Mouse (Mus musculus): ENCODE measurements at regions not wholly inside any gene's neighbourhood (a gene's known extent, or its start where the extent isn't known, plus 50 kb on each side); places are given as distances from the start of the nearest gene placed in this dataset.

DNA sequence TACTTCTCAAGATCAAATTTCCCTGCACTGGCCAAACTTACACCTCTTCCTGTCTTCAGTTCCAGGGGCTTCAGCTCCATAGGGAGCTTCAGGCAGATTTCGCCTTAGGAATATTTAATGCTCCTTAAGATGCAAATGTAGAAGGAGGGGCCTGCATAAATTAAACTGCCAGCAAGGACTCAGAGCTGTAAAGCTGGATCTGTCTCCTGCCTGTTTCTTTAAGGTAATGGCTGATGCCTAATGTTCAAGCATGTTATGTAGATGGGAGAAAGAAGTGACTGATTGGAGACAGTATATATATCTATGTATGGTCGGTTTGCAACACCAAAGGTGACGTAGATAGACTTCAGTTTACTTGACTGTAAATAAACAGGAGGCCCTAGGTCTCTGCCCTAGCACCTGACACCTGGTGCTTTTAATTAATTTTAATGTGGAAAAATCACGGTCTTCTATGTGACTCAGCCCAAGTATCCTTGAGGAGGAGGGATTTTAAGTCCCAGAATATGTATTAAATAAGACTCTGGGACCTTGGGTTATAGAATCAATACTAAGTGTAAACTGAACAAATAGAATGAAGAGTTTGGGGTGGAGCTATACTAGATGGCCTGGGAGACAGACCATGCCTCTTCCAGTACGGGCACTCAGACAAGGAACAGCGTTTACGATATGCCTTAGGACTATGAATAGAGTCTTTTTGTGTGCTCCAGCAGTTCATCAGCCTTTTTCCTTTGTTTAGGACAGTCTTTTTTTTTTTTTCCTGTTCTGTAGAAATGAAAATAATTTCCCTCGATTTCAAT lies 651.7 kb upstream of the Lmcd1 start:
- no peak for DNase-seq (ENCODE audit: low spot score in 2 of 2)

DNA sequence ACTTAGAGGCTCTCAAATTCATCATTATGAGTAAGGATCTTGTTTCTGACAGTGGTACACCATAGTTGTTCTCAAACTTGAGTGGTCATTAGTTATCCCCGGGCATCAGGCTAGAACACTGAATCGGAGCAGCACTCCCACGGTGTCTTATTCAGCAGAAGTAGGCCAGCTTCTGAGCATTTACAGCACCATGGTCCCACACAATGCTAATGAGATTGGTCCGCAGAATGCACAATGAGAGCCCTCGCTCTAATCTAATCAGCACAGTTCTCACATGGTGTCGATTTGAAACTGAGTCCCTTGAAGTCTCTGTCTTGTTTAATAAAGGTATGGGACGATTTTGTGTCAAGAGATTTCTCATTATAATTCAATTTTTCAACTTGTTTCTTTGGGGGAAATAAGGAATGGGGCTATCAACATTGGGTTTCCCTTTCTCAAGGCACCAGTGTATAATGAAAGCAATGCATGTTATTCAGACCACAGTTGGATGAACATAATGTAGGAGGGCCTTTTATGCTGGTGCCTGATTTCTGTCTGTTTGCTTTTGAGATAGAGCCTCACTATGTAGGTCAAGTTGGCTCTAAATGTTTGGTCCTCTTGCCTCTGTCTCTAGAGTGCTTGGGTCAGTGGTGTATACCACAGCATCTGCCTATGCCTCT lies 650.9 kb upstream of the Lmcd1 start:
- no peak for DNase-seq (ENCODE audit: low spot score in 2 of 2)

DNA sequence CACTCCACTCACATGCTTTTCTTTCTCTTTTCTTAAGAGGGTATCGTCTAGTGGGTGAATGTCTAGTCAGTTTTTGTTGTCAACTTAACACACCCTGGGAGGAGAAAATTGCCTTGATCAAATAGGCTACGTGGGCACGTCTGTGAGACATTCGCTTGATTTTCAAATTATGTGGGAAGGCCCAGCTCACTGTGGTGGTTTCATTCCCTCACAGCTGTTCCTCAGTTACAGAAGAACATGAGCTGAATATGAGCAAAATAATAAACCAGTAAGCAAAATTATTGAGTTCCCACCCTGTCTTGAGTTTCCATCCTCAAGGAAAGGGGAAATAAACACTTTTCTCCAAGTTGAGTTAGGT lies 650.4 kb upstream of the Lmcd1 start:
- no peak for DNase-seq (ENCODE audit: low spot score in 2 of 2)

DNA sequence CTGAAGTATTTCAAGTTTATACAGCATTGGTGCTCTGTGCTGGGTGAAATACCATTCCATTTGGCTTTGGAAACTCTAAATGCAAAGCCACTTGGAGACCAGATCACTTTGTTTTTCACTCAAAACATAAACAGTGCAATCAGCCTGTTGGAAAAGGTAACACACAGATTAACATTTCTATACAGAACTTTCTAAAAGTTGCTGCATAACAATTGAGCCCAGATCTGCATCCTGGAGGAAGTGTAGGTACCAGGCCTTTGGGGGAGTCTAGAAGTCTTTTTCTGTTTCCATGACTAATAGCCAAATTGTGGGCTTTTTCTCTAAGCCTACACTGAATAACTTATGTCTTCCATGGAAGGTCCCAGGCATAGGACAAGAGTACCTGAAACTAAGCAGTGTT lies 648.1 kb upstream of the Lmcd1 start:
- no peak for DNase-seq (ENCODE audit: low spot score in 2 of 2)

DNA sequence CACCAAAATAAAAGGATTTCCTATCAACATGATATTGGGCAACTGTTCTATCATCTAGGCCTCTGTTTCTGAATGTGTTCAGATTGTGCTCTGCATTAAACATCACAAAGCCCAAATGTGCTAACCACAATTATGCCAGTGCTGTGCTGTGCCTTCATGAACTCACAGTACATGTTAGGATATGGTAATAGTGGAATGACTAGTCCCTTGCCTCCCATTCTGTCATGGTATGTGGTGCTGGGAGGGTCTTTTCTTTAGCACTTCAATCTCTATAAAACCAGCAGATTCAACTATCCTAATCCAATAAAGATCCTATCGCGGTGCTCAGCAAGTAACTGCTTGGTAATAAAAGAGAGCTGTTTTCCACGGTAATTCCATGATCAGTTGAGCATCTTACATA lies 620.8 kb upstream of the Lmcd1 start:
- no peak for DNase-seq (ENCODE audit: low spot score in 2 of 2)

DNA sequence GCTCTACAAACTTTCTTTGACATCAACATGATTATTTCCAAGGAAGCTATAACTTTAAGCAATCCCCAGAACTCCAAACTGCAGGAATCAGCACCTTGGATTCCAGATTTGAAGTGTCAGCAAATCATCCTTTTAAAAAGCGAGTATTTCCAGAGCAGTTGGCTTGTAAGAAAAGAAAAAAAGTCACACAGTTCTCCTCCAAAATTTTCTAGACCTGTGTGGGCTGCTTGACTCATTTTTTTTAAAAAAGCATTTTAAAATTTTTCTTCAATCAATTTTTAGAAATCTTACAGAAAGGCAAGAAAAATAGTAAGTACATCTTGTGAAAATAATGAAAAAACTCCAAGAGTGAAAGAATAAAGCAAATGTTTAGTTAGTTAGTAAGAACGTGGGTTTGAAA lies 613.6 kb upstream of the Lmcd1 start:
- DNase-seq (ENCODE audit: low spot score in 2 of 2), result no peak

DNA sequence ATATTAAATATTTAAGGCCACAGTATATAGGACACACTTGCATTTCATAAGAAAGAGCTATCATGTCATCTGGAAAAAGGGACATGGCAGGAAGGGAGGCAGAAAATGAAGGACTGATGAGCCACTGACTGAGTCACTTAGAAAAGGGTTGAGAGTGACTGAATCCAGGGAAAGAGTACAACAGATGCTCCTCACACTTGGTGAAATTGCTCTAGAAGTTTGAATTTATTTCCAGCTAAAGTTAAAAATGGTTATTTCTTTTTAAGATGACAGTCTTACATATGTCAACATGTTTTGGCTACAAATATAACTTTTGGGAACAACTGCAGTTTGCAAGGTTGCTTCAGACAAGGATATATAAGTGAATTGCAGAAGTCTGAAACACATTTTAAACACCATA lies 609.0 kb upstream of the Lmcd1 start:
- no peak for DNase-seq (ENCODE audit: low spot score in 2 of 2)

DNA sequence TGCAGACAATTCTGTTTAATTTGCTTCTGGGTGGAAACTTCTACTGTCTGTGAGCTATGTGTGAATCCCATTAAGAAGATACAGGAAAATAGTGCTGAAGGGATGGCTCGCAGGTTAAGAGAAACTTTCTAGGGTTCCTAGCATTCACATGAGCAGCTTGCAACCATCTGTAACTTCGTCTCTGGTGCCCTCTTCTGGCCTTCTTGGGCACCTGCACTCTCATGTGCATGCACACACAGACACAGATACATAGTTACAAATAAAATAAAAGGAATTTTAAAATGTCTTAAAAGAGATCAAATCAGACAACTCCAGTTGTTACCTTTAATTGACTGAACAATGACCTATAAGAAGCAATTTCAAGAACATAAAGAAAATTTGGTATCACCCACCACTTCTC lies 588.6 kb upstream of the Lmcd1 start:
- no peak for DNase-seq (ENCODE audit: low spot score in 2 of 2)

DNA sequence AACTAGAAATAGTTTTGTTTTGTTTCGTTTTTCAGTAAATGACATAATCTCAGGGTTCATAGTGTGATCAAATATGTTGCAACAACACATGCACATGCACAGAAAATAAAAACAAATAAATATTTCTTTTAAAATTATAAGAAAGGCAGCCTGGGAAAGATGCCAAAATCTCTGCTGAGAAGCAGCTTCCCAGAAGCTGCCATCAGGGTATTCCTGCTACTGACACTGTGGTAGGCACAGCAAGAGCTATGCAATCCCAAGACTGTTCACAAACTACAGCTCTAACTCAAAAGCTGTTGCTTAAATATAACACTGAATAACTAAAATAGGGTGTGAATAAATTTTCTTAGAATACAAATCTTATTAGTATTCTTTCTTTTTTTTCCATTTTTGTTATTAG lies 570.7 kb upstream of the Lmcd1 start:
- no peak for DNase-seq (ENCODE audit: low spot score in 2 of 2)

DNA sequence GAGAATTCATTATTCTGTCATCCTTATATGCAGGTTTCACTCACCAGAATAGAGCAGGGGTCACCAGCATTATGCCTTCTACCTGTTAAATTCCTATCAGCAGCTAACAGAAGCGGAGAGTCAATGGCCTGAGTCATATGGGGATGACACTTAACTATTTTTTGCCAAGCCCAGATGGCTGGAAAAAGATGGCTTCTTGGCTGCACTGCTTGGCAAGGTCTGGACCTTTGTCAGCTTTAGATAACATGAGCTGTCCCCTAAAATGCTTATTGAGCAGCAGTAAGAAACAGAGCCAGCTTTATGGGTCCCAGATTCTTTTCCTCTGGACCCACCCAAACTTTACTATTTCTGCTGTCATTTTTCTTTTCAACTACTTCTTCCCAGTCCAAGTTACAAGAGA lies 565.3 kb upstream of the Lmcd1 start:
- no peak for DNase-seq (ENCODE audit: low spot score in 2 of 2)

DNA sequence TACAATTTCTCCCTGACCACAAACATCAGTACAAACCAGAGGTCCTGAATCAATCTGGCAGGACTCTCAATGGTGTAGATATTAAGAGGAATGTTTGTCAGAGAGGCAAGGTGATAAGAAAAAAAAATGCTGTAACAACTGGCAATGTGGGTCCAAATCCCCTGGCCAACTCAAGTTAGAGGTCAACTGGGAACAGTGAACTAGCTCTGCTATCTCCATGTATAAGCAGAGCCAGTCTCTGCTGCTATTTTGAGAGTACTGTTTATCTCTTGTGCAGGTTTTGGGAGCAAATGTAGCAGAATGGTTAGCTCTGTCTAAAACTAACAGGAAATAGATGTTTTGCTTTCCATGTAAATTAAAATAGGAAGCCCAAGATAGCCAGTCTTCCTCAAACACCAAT lies 547.6 kb upstream of the Lmcd1 start:
- DNase-seq (ENCODE audit: low spot score in 2 of 2), result no peak

DNA sequence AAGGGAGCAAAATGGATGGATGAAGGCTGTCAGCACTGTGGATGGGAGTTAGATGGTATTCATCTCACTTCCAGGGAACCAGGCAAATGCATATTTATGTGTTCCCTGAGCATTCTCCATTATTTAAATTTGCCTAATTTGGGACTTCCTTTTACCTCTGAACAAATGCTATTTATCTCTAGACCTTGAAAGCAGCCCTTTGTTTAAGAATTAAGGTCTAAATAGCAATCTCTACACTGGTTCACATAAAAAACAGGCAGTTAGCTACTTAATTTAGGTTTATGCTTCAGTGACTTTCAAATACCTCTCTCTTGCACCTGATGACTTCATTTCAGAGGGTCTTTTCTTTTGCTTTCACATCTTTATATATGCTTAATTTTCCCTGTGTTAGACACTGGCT lies 543.2 kb upstream of the Lmcd1 start:
- no peak for DNase-seq (ENCODE audit: low spot score in 2 of 2)

DNA sequence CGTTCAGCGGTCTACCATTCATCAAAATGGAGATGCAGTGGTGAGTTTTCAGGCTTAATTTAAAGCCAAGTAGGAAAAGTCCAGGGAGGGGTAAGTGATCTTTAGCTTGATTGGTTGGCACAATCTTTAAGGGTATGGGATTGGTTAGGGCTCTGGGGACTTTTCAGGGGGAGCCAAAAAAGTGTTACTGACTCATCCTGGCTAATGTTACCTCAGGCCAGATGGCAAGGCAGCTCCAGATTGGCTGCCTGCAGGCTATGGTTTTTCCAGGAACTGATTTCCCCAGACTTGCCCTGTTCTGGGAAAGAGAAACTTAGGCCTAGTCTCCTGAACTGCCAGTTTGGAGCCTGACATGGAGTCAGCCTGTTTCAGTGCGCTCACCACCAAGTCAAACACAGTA lies 539.6 kb upstream of the Lmcd1 start:
- DNase-seq (ENCODE audit: low spot score in 2 of 2), result no peak

DNA sequence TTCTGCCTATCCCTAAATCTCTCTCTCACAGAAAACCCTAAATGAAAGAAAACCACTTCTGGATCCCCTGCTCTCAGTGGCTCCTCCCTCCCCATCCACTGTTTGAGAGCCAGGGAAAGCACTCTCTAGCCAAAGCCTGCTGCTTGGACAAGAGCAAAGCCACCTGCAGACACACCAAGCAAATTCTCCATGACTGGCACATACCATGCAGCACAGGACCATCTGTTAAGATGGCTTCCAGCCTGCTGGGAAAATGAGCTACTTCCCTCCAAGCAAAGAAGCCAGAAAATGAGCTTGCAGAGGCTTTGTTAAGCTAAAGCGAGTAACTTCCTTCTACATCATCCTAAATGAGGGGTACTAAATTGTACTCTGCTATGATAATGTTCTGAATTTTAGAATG lies 534.6 kb upstream of the Lmcd1 start:
- DNase-seq (ENCODE audit: low spot score in 2 of 2), result no peak

DNA sequence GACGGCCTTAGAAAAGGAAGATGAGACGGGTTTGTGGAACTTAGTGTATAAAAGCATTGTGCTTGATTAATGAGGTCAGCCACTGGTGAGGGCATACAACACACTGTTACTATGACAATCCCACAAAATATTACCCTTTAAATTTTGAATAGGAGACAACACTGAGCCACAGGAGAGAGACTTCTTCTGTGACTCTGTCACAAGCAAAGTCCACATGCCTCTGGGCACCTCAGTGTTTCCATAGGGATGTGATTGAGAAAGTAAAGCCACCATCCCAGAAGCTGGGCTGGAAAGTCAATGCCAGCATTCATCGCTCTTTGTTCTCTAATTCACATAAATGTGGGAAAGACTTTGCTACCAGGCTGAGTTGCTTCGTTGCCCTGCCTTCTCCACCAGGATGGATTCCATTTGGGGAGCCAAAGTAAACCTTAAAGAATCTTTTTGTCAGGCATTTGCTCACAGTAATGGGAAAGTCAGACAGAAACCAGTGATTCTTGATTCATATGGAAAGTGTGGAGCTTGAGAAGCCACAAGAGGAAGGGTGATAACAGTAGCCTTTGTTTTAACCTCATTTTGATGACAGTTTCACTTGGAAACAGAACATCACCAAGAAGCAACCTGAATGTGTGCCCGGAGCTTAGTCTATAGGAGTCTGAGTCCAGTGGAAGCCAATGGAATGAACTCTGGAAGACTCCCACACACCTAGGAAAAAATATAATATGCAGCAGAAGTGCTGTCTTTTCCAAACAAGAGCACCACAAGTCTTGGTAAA lies 491.7 kb upstream of the Lmcd1 start:
- no peak for DNase-seq (ENCODE audit: low spot score in 2 of 2)

DNA sequence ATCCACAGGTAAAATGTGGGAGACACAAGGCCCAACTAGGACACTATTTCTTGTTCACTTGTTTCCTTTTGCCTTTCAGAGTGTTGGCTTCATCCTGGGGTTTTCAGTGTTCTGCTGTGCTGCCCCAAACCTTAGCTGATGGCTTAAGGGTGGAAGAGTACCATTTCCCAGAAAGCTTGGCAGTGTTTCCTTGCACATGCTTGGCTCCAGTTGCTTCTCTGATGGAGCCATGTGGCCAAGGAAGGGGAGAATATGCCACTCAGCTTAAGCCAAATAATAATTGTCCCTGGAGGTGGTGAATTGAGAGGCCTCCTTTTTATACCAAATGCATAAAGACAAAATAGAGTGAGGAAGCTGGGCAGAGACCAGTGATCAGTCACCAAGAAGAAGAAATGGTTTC lies 464.9 kb upstream of the Lmcd1 start:
- no peak for DNase-seq (ENCODE audit: low spot score in 2 of 2)

DNA sequence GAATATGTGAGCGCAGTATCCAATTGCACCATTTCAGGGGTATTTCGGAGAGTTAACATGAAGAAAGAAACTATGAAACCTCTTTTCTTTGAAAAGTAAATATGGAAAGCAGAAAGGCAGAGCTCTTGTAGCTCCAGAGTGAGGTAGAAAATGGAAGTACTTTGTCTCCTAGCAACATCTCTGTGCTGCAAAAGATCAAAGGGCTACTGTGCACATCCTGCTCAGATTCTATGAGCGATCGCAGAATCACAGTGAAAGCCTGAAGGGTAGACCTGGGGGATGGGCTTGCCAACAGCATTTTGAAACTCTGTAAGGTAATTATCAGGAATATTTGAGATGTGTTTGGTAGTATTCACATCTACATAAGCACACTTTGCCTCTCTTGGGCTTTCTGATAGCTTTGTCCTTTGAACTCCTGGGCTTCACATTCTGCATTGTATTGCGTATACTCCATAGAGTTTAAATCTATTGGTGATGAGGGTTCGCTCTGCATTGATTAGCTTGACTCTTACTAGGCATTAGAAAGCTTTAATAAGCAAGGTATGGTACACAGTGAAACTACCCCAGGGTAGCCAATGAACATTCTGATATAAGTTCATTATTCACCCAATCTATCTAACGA lies 459.5 kb upstream of the Lmcd1 start:
- no peak for DNase-seq (ENCODE audit: low spot score in 2 of 2)

DNA sequence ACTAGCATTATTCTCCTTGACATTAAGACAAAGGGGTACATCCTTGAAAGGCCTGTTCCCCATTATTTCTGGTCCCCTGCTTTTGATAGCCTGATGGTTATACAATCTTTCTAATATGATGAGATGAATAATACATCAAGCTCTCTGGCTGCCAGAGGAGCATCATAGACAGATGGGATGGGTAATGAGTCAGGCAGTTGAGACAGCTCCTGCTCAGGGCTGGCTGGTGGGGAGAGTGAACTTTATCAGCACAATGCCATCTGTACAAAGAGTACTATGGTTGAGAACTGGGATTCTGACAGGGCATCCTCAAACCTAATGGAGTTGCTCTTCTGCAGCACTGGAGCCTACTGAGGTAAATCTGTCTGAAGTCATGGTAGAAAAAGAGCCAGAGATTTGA lies 458.4 kb upstream of the Lmcd1 start:
- no peak for DNase-seq (ENCODE audit: low spot score in 2 of 2)

DNA sequence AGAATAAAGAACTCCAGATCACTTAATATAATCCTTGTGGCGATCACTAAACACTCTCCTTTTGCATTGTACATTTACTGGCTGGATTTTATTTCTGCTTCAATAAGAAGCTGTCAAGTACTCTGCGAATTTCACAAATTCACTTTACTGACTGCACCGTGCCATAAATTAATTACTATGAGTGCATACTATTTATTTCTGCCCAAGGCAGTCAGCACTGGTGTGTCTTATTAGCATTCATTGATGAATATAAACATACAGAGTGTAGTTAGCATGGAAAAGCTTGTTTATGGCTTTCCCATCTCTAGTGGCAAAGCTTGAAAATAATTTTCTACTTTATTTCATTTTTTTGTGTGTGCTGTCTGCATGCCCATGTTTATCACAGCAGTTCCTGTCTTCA lies 453.3 kb upstream of the Lmcd1 start:
- DNase-seq (ENCODE audit: low spot score in 2 of 2), result no peak

DNA sequence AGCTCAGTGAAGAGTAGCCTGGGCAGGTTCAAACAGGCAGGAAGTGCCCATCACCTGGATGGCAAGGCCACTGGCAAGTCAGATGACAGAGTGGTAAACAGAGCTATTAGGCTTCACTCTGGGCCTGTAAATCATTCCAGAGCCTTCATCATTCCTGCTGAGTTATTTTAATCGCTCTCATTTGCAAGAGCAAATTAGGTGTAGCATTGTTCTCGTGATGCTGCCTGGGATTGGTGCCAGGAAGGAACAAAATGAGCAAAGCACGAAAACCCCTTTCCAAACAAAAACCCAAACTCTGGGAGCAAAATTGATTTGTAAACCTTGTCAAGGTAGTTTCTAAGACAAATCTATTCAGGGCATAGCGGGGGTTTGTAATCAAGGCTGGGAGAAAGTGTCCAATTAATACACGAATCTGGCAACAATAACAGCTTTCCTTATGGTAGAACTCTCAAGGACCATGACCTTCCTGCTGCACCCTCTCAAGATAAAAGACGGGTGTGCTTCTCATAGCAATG lies 429.2 kb upstream of the Lmcd1 start:
- DNase-seq (ENCODE audit: low spot score in 2 of 2), result no peak

DNA sequence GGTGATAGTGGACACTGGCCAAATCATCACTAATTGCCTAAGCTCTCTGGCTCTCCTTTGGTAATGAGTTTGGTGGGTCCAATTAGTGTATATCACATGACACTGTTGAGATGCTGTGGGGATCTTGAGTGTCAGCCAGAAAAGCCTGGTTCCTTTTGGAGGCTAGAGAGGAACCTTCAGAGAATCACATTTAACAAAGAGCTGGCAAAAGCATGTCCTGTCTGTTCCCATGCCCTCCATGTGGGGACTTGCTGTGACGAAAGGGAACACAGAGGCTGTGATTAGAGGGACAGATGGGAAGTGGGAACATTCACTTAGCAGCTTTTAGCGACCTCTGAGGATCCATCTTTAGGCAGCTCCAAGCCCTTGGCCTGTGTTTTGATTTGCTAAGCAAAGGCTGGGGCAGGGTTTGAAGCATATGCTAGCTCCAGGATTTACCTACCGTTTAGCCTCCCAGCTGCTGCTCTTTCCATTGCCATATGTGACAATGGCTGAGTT lies 407.4 kb upstream of the Lmcd1 start:
- DNase-seq (ENCODE audit: low spot score in 2 of 2), result no peak

DNA sequence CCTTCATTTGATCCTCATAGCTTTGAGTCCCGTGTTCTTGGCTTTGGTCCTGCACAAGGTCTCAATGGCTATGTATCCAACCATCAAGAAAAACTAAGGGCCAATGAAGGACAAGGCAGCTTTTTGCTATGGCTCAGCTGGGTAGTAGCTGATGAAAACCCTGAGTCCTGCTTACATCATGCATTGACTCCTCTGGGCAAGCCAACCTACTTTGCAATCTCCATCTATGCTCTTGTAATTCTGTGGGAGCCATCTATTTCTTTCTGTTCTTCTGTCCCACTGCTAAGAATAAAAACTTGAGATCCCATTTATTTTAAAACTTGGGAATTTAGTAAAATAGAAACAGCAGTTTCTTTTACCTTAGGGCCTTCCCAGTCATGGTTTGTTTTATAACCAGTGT lies 391.0 kb upstream of the Lmcd1 start:
- DNase-seq (ENCODE audit: low spot score in 2 of 2), result no peak

All from adrenal gland, postnatal 4 days (tissue).